Mouse (Mus musculus) embryonic facial prominence, embryonic 10.5 days (tissue): ENCODE measurements around the gene Jmjd8. TPM values are rescaled to one million over a fixed set of nuclear protein-coding genes. Genes with fewer than 3 reads are reported as not detected.

Experiments used
- DNase-seq: peaks from one replicate; pipeline ENCODE4 v3.0.0-alpha.2; 2017; ENCODE audit warnings: low spot score
- H3K27ac ChIP-seq: fragments of 300-500 bp; sonication (generic); replicated peaks from 2 replicates; pipeline ENCODE4 v1.5.1; 2016; ENCODE audit warnings: mild to moderate bottlenecking
- H3K27me3 ChIP-seq: fragments of 300-500 bp; sonication (generic); replicated peaks from 2 replicates; pipeline ENCODE4 v1.6.1; 2016; ENCODE audit warnings: low read depth, mild to moderate bottlenecking; ENCODE audit not compliant: poor library complexity, severe bottlenecking
- H3K36me3 ChIP-seq: fragments of 300-500 bp; sonication (generic); replicated peaks from 2 replicates; pipeline ENCODE4 v1.6.1; 2016; ENCODE audit warnings: mild to moderate bottlenecking, moderate library complexity
- H3K4me1 ChIP-seq: fragments of 300-500 bp; sonication (generic); 2 replicates; pipeline ENCODE4 v1.6.1; 2016
- H3K4me3 ChIP-seq: fragments of 300-500 bp; sonication (generic); 2 replicates; pipeline ENCODE4 v1.5.1; 2016; ENCODE audit warnings: mild to moderate bottlenecking, moderate library complexity
- H3K9me3 ChIP-seq: fragments of 300-500 bp; sonication (generic); 2 replicates; pipeline ENCODE4 v1.6.1; 2016; ENCODE audit warnings: mild to moderate bottlenecking
- WGBS: fragments of 180-500 bp; shearing (Covaris S2); methylation state at CpG from one replicate; pipeline ENCODE4 v1.1.7; 2016; 5-methylcytosine and 5-hydroxymethylcytosine counted together
- polyA plus RNA-seq: library from polyadenylated mRNA; unstranded; fragments of >200 nt; fragmentation: Nextera tagmentation; extraction: Ambion mirVana; gene quantifications from 2 replicates; pipeline ENCODE4 v1.2.1, GENCODE M21; 2016

Gene Jmjd8
- polyA plus RNA-seq = 50.5 and 55.1 TPM in 2 replicates

- peaks cover 59% of the 10 kb centered on the region for H3K36me3 ChIP-seq
- H3K27ac ChIP-seq = peak within 1 kb of the TSS; percentile 87
- peak within 1 kb of the TSS; percentile 81 for H3K4me3 ChIP-seq
- no peaks in the 10 kb centered on the region for H3K9me3 ChIP-seq
- DNase-seq = peak; percentile 86
- WGBS = 1% methylated on average over 32 of the region's 32 CpGs
- H3K27me3 ChIP-seq = no peaks in the 10 kb centered on the region
- peaks cover 78% of the 10 kb centered on the region for H3K4me1 ChIP-seq
These were observed at the start of gene Jmjd8 for GRCm38 (mm10) chr17:25828712-25829557. TSS of gene Jmjd8 (plus strand) at chr17:25828867.

DNA sequence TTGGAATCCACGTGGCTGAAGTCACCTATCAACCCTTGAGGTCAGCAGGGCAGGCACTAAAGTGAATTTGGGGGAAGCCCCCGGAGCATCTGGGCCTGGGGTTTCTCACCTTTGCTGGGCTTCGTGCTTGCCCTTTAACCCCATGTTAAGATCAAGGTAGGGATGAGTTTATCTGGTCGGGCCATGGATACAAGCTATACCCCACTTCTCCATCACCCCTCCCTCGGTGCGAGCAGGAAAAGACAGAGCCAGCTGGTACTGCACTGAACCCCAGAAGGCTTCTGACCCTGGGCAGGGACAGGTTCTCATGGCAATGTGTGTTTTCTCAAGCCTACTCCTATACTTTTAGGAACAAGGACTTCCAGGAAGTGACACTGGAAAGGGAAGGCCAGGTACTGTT lies 47.3 kb upstream of the Jmjd8 start:
- peaks cover 63% of the 10 kb centered on the region for H3K36me3 ChIP-seq

GRCm38 (mm10) chr17:25783086-25783485 lies 45.6 kb upstream of the Jmjd8 start:
- no peaks in the 10 kb centered on the region for H3K9me3 ChIP-seq
- no peak for DNase-seq
- WGBS = 88% methylated on average over 7 of the region's 7 CpGs
- peaks cover 66% of the 10 kb centered on the region for H3K36me3 ChIP-seq
- peak overlapping the region; percentile 75; the same call in 1 of the 2 replicates for H3K4me3 ChIP-seq
- H3K27me3 ChIP-seq = no peaks in the 10 kb centered on the region
- peaks cover 34% of the 10 kb centered on the region for H3K4me1 ChIP-seq
- H3K27ac ChIP-seq = no peak overlapping the region

More for the DNA sequence above, 47.3 kb upstream of the Jmjd8 start:
- H3K9me3 ChIP-seq = no peaks in the 10 kb centered on the region
- no peak overlapping the region for H3K4me3 ChIP-seq
- DNase-seq = no peak
- H3K27ac ChIP-seq = no peak overlapping the region
- peaks cover 32% of the 10 kb centered on the region for H3K4me1 ChIP-seq
- 83% methylated on average over 6 of the region's 6 CpGs for WGBS
- H3K27me3 ChIP-seq = no peaks in the 10 kb centered on the region

- WGBS = 85% methylated on average over 15 of the region's 15 CpGs
- peak overlapping the region; percentile 93 for H3K27ac ChIP-seq
These were observed 44.6 kb upstream of the Jmjd8 start for GRCm38 (mm10) chr17:25783861-25784574.

GRCm38 (mm10) chr17:25785281-25785745 lies 43.4 kb upstream of the Jmjd8 start, which contains the start of gene Haghl:
TSS of gene Haghl (minus strand) at chr17:25785673.
- under 1% methylated on average over 23 of the region's 23 CpGs for WGBS
- H3K36me3 ChIP-seq = peaks cover 74% of the 10 kb centered on the region
- peaks cover 34% of the 10 kb centered on the region for H3K4me1 ChIP-seq
- H3K4me3 ChIP-seq = peak within 1 kb of the TSS; percentile 75
- DNase-seq = peak; percentile 97
- H3K27ac ChIP-seq = peak within 1 kb of the TSS; percentile 93
- no peaks in the 10 kb centered on the region for H3K27me3 ChIP-seq
- H3K9me3 ChIP-seq = no peaks in the 10 kb centered on the region

More at GRCm38 (mm10) chr17:25783861-25784574, 44.6 kb upstream of the Jmjd8 start:
- Histone ChIP-seq H3K4me3 (peak overlapping the region; percentile 75), H3K36me3 (peaks cover 73% of the 10 kb centered on the region), H3K27me3 (no peaks in the 10 kb centered on the region), H3K9me3 (no peaks in the 10 kb centered on the region), H3K4me1 (peaks cover 34% of the 10 kb centered on the region)
- DNase-seq = no peak

- H3K4me1 ChIP-seq = peaks cover 44% of the 10 kb centered on the region
- H3K36me3 ChIP-seq = peaks cover 68% of the 10 kb centered on the region
- DNase-seq = no peak
- WGBS = 80% methylated on average over 3 of the region's 3 CpGs
- H3K27ac ChIP-seq = peak within 1 kb of the TSS; percentile 93
- H3K27me3 ChIP-seq = no peaks in the 10 kb centered on the region
- peak within 1 kb of the TSS; percentile 75 for H3K4me3 ChIP-seq
- H3K9me3 ChIP-seq = no peaks in the 10 kb centered on the region
These were observed 42.4 kb upstream of the Jmjd8 start, which contains the start of gene Ccdc78 for GRCm38 (mm10) chr17:25786280-25786679. TSS of gene Ccdc78 (plus strand) at chr17:25786580.

- Histone ChIP-seq H3K27me3 (no peaks in the 10 kb centered on the region), H3K4me1 (peaks cover 49% of the 10 kb centered on the region), H3K4me3 (peak overlapping the region; percentile 75; the same call in 1 of the 2 replicates), H3K36me3 (peaks cover 61% of the 10 kb centered on the region), H3K27ac (no peak overlapping the region), H3K9me3 (no peaks in the 10 kb centered on the region)
- WGBS = 91% methylated on average over 9 of the region's 9 CpGs
- DNase-seq = no peak
These were observed 41.7 kb upstream of the Jmjd8 start for GRCm38 (mm10) chr17:25786781-25787504.

- peaks cover 60% of the 10 kb centered on the region for H3K4me1 ChIP-seq
These were observed 37.3 kb upstream of the Jmjd8 start for GRCm38 (mm10) chr17:25791320-25791842.

GRCm38 (mm10) chr17:25791843-25792527 lies 36.7 kb upstream of the Jmjd8 start:
- WGBS = under 1% methylated on average over 45 of the region's 45 CpGs
- H3K36me3 ChIP-seq = peaks cover 57% of the 10 kb centered on the region
- peak overlapping the region; percentile 77 for H3K4me3 ChIP-seq
- peaks cover 62% of the 10 kb centered on the region for H3K4me1 ChIP-seq
- no peaks in the 10 kb centered on the region for H3K9me3 ChIP-seq
- peak; percentile 86 for DNase-seq
- peak overlapping the region; percentile 91 for H3K27ac ChIP-seq
- H3K27me3 ChIP-seq = no peaks in the 10 kb centered on the region

More at GRCm38 (mm10) chr17:25791320-25791842, 37.3 kb upstream of the Jmjd8 start:
- peak overlapping the region; percentile 77 for H3K4me3 ChIP-seq
- no peaks in the 10 kb centered on the region for H3K9me3 ChIP-seq
- H3K36me3 ChIP-seq = peaks cover 60% of the 10 kb centered on the region
- H3K27ac ChIP-seq = peak overlapping the region; percentile 91
- 30% methylated on average over 19 of the region's 19 CpGs for WGBS
- no peaks in the 10 kb centered on the region for H3K27me3 ChIP-seq
- no peak for DNase-seq

DNA sequence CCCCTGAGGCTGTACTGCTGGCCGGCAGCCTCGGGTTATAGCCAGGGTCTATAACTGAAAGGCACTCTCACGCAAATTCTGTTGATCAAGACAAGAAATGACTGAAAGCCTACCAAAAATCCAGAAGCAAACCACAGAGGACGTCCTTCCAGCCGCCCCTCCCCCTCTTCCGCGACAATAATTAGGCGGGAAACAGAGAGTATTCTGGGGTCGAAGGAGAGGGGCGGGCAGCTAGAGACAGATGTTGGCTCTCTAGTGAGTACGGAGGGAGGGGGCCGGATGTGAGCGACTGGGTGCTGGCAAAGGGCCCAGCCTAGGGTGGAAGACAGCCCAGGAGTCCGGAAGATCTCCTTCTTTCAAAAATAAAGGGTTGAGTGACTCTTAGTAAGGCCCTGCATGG lies 36.1 kb upstream of the Jmjd8 start, which contains the start of gene Fam173a:
Fam173a (minus strand) TSS at position 287 of the 400 bp plus-strand sequence.
- Histone ChIP-seq H3K9me3 (no peaks in the 10 kb centered on the region), H3K4me1 (peaks cover 68% of the 10 kb centered on the region), H3K36me3 (peaks cover 51% of the 10 kb centered on the region), H3K4me3 (peak within 1 kb of the TSS; percentile 77), H3K27me3 (no peaks in the 10 kb centered on the region), H3K27ac (peak within 1 kb of the TSS; percentile 91)
- DNase-seq = peak; percentile 79
- 1% methylated on average over 14 of the region's 14 CpGs for WGBS

DNA sequence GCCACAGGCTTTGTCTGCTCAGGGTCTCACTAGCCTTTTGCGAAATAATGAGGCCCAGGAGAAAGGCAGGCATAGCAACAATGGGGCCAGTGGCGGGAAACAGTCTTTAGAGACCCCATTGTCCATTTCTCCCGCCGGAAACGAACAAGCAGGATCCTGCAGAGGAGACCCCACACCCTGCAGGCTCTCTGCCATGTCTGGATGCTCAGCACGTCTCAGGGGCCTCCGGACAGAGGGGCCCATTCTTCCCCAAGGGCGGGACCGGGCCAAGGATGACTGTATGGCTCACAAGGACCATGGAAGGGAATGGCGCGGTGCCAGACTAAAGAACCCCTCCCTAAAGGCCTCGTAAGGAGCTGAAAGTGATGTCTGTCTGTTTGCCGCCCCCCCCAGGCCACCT lies 34.5 kb upstream of the Jmjd8 start:
- H3K27ac ChIP-seq = peak overlapping the region; percentile 91
- 44% methylated on average over 13 of the region's 13 CpGs for WGBS
- peaks cover 38% of the 10 kb centered on the region for H3K36me3 ChIP-seq
- DNase-seq = no peak
- no peaks in the 10 kb centered on the region for H3K27me3 ChIP-seq
- peak overlapping the region; percentile 77 for H3K4me3 ChIP-seq
- H3K9me3 ChIP-seq = no peaks in the 10 kb centered on the region
- peaks cover 70% of the 10 kb centered on the region for H3K4me1 ChIP-seq
